Mouse (Mus musculus) frontal cortex, adult (tissue): ENCODE data around the gene Slc37a4.
"Not testable (repeated sequence)": the region's sequence is repeated elsewhere in the genome, so short reads cannot be mapped to it uniquely, and the experiment has no call there.

Source experiments
- ATAC-seq: cut with Nextera tagmentation; 2 replicates; pipeline ENCODE4 v1.9.2; 2017; ENCODE audit warnings: mild to moderate bottlenecking, moderate library complexity, mixed read lengths; ENCODE audit not compliant: low TSS enrichment

Slc37a4 gene

DNA sequence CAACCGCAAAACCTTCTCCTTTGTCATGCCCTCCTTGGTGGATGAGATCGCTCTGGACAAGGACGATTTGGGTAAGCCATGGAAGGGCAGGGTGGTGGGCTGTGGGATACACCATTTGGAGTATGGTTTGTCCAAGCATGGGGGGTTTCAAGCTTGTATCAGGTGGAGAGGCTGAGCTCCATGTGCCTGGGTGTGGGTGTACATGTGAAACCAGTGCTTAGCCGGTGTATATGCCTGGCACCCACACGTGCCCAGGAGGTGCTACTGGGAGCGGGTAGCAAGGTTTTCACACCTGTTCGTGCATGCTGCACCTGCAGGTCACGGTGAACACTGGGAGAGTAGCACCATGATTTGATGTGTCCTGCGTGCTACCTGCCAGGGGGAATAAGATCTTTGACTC lies 1.9 kb downstream of the Slc37a4 start:
- ATAC-seq = no peak

DNA sequence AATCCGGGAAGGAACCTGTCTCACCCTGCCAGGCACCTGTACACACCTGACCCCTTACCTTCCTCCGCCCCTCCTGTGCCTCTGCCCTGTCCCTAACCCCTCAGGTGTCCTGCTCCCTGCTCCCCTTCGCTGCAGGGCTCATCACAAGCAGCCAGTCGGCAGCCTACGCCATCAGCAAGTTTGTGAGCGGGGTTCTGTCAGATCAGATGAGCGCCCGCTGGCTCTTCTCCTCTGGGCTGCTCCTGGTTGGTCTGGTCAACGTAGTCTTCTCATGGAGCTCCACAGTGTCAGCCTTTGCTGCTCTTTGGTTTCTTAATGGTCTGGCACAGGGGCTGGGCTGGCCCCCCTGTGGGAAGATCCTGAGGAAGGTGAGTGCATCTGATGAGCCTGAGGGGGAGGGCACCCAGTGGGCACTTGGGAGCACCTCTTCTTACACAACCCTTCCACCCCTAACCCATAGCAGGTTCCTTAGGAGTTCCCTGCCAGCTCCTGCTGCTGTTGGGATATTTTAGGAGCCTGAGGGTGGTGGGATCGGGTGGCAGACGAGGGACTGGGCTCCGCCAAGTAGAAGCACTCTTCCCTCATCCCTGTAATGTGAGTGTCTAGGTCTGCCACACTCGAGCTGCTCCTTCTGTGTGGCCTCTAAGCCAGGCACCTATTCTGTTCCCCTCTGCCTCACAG lies 2.6 kb downstream of the Slc37a4 start:
- no peak for ATAC-seq

DNA sequence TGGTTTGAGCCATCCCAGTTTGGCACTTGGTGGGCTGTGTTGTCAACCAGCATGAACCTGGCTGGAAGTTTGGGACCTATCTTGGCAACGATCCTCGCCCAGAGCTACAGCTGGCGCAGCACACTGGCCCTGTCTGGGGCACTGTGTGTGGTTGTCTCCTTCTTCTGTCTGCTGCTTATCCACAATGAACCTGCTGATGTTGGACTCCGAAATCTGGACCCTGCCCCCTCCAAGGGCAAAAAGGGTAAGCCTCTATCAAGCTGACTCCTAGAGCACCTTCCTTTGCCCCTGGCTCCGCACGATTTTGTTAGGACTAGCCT lies 3.1 kb downstream of the Slc37a4 start:
- no peak for ATAC-seq

DNA sequence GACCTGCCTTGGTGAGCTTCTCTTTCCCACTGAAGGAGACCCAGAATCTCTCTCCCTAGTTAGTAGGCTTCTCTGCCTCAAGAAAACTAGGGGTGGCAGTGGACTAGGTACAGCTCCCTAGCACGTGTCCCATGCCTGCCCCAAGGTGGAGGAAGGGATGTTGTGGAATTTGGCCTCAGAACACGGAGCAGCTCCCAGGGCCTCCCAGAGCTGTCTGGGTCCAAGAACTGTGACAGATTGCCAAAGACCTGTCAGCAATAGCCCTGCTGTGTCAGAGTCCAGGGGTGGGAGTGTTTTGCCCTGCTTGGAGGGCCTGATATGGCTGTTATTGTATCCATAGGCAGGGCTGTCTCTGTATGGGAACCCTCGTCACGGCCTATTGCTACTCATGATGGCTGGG lies 4.4 kb downstream of the Slc37a4 start:
- no peak for ATAC-seq

DNA sequence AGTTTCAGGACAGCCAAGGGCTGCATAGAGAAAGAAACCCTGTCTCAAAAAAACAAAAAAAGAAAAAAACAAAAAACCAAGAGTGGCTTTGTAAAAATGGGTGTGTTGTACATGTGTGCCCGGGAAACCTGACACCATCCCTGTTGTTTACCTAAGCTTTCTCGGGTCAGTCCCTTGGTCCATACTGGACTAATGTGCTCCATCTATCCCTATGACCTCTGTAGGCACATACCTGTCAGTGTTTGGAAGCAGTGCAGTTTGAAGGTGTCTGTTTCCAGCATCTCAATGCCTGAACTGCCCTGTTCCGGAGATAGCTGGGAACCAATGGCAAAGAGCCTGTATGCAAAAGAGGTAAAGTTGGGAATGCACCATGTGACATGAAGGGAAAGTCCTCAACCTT lies 8.4 kb downstream of the Slc37a4 start:
- ATAC-seq = no peak

DNA sequence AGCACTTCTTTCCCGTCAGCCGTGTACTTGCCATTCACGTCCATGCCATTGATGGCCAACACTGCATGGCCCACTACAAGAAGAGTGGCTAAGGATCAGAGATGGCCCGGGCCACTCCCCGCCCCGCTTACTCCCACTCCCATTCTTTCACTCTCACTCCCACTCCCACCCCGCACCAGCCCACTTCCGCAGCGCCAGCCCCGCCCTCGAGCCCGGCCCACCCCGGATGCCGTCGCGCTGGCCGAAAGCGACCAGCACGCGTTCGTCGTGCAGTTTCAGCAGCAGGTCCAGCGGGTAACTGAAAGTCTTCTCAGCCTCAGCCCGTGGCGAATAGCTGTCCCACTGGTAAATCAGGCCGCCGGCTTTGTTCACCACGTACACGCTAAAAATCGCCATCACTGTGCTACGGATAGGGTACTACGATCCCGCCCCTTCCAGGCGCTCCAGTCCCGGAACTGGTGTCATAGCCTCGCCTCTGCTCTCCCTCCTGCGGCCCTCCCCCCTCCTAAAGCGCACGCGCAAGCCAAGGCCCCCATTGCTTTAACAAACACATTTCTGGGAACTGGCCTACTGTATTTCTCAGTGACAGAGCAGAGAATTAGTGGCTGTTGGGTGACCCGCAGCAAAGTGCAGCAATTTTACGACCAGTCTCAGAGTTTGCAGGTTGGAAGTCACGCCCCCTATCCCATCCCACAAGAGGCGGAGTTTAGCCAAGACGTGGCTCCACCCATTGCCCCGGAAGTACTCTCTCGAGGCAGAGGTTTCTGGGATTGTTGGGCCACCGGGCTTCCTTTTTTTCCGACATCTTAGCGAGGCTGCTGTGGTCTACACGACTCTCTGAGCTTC lies 10.5 kb downstream of the Slc37a4 start, which contains the start of the genes Rps25 and Trappc4:
TSS of gene Rps25 (plus strand) at position 234 of the 846 bp plus-strand sequence.
TSS of gene Trappc4 (minus strand) at position 695 of the 846 bp plus-strand sequence.
- ATAC-seq = peak; percentile 94

DNA sequence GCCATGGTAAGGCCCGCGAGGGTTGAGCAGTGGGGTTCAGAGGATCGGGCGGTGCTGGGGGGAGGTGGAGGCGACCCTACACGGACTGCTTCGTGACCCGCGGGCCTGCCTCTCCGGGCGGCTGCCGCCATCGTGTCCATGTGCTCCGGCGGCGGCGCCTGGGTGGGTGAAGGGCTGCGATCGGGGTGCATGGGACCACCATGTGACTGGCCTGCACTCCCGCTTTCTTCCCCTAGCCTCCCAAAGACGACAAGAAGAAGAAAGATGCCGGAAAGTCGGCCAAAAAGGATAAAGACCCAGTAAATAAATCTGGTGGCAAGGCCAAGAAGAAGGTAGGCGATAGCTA lies 11.1 kb downstream of the Slc37a4 start:
- peak; percentile 29 for ATAC-seq

DNA sequence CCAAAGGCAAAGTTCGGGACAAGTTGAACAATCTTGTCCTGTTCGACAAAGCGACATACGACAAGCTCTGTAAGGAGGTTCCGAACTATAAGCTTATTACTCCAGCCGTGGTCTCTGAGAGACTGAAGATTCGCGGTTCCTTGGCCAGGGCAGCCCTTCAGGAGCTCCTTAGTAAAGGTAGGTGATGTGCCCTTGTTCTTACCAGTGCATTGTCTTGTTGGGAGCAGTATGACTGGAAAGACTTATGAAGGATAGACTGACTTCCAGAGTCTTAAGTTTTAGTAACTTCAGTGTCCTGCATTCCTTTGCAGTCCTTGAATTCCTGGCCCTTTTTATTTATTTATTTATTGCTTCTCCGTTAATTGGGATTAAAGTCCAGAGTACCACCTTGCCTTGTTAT lies 12.0 kb downstream of the Slc37a4 start:
- not testable (repeated sequence) for ATAC-seq

DNA sequence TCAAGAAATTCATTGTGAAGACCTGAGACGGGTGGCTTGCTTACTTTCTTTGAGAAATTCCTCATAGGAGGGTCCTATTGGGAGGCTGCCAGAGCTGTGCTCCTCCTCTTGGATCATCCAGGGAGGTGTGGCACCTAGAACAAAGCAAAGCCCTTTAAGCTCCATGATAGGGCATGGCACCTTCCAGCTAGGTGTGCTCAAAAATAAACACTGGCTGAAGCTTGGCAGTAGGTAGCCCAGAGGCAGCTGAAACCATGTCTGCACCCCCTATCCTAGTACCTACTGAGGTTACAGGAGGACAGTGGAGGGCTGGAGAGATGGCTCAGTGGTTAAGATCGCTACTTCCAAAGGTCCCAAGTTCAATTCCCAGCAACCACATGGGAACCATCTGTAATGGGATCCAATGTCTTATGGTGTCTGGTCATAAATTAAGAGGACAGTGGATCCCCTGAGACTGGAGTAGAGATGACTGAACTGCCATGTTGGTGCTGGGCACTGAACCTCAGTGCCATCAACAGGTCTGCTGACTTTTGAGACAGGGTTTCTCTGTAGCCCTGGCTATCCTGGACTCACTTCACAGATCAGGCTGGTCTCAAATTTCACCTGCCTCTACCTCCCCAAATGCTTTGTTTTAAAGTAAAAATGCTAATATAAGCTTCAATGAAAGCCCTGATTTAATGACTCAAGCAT lies 14.1 kb downstream of the Slc37a4 start:
- no peak for ATAC-seq

DNA sequence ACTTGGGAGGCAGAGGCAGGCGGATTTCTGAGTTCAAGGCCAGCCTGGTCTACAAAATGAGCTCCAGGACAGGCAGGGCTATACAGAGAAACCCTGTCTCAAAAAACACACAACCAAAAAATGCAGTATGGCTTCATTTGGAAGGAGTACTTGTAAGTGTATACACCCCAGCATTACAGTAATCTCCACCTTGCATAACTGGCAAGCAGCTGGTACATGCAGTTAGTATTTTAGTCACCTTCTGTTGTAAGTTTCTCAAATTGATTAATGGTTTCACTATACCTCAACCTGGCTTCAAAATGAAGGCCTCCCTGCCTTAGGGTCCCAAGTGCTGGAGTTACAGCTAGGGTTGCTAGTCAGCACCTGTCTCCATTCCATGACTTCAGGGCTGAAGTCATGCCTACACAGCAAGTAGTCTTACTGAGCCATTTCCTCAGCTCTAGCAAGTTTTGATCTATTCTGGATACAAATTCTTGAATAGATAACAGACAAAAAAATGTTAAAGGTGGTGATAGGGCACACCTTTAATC lies 15.0 kb downstream of the Slc37a4 start:
- no peak for ATAC-seq

DNA sequence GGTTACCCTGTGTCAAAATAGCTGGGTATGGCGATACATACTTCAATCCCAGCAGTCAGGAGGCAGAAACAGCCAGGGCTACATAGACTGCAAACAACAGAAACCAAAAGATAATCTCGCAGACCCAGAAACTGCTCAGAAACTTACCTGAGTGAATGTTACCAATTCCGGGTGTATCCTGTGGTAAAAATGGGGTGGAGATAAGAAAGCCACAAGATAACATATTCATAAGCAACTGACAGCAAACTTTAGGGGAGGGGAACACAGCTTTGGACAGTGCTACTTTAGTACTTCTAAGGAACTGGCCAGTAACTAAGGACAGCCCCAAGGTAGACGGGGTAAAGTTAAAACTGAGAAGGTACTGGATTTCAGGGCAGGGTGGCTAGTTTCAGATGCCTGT lies 15.7 kb downstream of the Slc37a4 start:
- ATAC-seq = no peak

DNA sequence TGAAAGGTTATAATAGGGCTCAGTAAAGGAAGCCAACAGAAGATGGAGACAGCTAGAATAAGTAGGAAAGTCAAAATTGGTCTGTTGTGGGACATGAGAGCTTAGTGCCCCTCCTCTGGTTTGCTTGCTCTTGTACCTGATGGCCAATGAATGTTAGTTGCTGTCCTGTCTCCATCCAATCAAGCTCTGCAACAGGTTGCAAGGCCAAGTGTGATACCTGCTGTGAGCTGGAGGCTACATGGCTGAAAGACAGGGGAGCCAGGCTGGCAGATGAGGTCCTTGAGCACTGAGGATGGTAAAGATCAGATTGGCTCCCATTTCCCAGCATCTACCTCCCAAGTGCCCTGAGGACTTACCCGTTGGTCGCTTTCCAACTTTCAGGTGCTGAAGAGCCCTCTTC lies 16.1 kb downstream of the Slc37a4 start:
- no peak for ATAC-seq

DNA sequence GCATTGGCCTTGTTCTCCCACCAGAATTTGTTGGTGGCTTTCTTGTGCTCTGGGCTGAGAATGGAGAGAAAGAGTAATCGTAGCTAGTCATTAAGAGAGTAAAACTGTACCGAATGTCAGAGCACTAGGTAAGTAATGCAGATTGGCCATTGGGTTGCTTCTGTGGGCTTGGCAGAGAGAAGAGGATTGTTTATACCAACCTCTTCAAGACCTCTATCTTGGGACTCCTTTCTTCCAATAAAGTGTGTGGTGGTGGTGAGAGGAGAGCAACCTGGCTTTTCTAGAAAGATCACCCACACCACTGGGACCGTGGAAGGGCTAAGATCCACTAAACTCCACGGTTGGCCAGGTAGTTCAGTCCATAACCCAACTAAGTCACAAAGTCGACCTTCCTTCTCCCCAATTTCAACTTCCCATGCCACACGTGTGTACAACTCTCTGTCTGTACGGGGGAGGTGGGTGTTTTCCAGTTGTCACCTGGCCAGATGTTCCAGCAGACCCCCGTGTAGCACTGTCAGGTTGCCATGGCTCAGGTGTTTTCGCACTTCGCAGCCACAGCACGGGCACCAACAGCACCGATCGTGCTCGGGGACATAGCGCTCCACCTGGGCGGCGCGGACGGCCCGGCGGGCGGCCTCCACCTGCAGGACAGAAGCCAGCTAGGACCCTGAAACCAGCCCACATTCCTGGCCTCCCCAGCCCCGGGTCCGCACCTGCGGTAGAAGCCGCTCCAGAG lies 20.7 kb downstream of the Slc37a4 start:
- no peak for ATAC-seq

DNA sequence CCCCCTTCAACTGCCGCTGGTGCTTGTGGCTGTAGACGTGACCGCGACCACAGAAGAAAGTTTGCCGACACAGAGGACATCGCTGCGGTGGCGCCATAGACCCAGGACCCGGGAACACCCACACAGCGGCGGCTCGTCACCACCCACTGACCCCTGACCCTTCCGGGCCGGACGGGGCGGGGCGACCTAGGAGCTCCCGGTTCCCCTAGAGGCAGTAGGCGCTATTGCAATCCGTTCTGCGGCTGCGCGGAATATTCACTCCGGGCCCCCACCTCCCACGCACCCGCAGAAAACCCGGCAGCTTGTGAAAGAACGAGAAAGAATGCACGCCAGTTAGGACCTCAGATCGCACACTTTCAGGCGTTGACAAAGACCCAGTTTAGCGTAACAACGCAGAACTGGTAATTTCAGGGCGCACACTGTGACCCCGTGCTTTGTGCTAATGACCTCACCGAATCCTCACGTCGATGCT lies 21.3 kb downstream of the Slc37a4 start:
- ATAC-seq = peak; percentile 81

DNA sequence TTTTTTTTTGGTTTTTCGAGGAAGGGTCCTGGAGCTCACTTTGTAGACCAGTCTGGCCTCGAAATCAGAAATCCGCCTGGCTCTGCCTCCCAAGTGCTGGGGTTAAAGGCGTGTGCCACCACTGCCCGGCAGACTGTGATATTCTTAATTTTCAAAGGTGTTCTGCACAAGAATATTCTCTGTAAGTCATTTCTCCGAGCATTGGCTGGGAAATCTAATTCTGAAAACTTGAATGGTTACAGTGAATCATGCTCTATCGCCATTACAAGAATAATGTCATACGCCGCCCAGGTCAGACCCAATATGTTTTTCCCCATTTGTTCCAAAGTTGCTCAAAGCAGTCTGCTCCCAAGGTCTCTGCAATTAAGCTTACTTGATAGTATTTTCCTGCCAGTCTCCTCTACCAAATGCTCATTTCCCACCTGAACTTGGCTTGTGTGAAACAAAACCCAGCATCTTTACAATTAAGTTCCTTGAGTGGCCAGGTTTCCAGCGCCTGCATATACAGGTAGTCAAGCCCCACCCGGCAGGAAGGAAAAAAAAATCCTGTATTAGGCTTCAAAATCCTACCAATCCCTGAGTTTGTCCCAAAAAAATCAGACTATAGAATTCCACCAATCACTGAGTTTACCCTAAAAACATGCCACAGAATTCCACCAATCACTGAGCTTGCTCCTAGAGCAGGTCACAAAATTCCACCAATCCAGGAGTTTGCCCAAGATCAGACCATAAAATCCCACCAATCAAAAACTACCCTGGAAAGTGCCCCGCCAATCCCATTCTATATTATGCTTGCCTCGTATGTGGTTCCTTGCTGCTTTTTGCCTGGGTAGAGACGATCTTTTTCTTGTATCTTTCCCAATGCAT lies 22.1 kb downstream of the Slc37a4 start, which contains the start of gene Ccdc84:
TSS of gene Ccdc84 (minus strand) at position 51 of the 867 bp plus-strand sequence.
- no peak for ATAC-seq

DNA sequence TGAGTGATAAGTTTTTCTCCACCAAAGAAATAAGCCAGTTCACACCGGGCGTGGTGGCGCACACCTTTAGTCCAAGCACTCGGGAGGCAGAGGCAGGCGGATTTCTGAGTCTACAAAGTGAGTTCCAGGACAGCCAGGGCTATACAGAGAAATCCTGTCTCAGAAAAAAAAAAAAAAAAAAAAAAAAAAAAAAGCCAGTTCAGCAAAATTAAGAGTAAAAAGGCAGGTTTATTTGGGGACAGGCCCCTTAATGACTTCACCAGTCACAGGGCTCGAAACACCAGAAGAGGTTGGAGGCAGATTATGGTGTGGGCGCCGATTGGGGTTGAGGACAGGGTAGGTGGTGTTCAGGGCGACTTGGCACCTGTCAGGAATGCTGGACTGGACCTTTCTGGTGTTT lies 23.1 kb downstream of the Slc37a4 start:
- not testable (repeated sequence) for ATAC-seq

DNA sequence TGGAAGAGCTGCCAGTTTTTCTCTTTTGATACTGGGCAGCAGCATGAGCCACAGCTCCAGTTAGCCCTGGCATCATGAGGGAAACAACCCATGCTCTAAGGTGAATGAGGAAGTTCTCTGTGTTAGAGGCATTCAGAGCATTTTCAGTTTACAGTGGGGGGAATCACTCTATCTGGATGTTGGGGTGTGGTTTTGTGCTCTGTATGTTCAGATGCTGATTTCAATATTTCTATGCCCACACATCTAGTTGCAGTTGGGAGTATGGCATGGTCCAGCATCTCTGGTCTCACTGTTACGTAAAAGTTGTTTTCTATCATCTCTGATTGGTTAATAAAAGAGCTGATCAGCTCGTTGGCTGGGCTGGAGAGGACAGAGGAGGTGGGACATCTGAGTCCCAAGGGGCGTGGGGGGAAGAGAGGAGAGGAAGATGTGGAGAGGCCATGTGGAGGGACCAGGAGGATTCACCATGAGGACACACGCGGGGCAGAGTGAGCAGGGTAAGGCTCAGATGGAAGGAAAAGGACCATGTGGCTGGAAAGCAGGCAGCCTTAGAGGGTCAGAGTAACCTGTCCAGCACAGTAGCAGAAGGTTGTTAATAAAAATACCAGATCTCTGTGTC lies 23.7 kb downstream of the Slc37a4 start:
- no peak for ATAC-seq

DNA sequence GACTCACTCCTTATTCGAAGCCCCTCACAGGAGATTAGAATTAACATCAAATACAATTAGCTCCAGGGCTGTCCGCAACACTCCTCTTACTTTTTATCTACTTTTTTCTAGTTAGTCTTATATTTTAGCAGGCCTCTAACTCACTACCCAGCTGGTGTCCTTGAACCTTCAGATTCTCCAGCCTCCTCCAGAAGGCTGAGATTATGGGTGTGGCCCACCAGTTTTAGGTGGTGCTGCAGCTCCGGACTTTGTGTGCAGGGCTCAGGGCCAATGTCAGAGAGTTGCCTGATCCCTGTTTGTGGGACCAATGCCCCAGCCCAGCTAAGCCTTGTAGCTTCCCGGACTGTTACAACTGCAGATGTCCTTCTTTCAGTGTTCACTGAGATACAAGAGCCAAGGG lies 26.9 kb downstream of the Slc37a4 start:
- ATAC-seq = no peak

DNA sequence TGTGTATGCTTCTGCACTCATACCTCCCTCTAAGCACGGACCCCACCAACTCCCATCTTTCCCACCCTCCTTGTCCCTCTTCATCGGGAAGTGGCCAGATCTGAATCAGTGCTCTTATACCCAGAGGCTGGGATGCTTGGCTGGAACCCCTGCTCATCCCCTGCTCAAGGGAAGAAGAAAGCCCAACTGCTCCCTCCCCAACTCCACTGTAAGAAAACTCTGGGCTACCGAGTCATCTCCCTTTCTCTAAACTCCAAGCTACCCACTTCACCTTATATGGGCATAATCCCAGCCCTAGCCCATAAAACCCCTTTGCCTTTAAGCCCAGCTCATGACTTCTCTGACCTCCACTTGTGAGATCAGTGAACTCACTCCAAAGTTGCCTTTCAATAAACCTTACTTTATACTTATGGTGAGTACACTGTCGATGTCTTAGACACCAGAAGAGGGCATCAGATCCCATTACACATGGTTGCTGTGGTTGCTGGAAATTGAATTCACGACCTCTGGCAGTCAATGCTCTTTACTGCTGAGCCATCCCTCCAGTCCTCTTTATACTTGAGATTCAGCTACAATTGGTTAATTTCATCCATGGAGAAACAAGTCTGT lies 36.0 kb downstream of the Slc37a4 start:
- ATAC-seq = no peak

DNA sequence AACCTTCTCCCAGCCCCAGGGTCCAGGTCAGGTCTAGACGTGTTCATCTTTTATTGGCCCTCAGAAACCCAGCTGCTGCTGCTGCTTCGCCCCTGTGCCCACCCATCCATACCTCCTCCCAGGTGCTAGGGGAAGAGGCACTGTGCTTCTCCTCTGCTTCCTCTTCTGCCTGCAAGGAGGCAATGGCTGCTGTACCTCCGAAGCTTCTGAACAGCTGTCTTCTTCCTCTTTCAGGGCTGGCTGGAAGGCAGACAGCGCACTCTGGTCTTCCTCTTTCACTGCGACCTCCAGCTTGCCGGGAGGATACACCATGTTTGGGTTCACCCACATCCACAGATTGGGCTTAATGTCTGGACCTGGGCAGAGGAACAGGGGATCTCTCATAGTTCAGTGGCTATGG lies 39.1 kb downstream of the Slc37a4 start:
- no peak for ATAC-seq
